Mouse (Mus musculus): ENCODE results near the gene Fndc10. TPM values are rescaled to one million over a fixed set of nuclear protein-coding genes. Genes with fewer than 3 reads are reported as not detected.
A peak's percentile ranks its signal among the peaks of the same experiment; 100 is the strongest.

The Fndc10 gene
- polyA plus RNA-seq, 1 experiment, result 8.8 TPM

DNA sequence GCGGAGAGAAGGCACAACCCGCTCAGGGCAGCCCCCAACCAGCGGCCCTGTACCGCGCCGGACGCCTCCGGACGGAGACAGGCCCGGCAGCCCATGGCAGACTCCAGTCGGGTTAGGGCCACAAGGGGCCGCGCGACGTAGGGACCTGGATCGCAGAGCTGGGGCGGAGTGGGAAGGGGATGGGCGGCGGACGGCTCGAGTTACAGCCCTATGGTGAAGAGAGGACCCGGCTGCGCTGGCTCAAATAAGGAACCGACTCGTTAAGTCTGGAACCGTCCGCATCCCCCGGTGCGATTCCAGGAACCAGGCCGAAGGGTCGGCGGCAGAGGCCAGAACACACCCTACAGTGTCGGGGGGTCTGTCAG, 41.1 kb upstream of the Fndc10 start, which contains the start of gene Mmp23:
Mmp23 (minus strand) TSS at position 299 of the 365 bp plus-strand sequence.
- no peak for DNase-seq (ENCODE audit: low read depth in 1 of 2, low spot score in 2 of 2)
- 3% methylated on average over 33 of the region's 33 CpGs for WGBS
- Histone ChIP-seq H3K27me3 (ENCODE audit: control insufficient read depth, insufficient read depth, low read length) (peaks cover 12% of the 10 kb centered on the region; the same call in 1 of the 2 replicates), H3K36me3 (ENCODE audit: control insufficient read depth, insufficient read depth, low read length) (peaks cover 30% of the 10 kb centered on the region), H3K4me3 (ENCODE audit: extremely low read depth, insufficient read depth, insufficient read length) (peak within 1 kb of the TSS; percentile 35), H3K4me1 (ENCODE audit: control insufficient read depth, insufficient read depth, insufficient read length) (peaks cover 14% of the 10 kb centered on the region; the same call in 1 of the 2 replicates), H3K27ac (ENCODE audit: insufficient read depth, low read length) (peak within 1 kb of the TSS; percentile 55)
- TF ChIP-seq CTCF (IDR thresholded peaks at IDR 0.05; ENCODE audit: extremely low read depth, insufficient read depth, insufficient read length, insufficient replicate concordance), result no peak
- no peak for TF ChIP-seq POLR2A (IDR thresholded peaks at IDR 0.05; ENCODE audit: low read depth, low read length)

DNA sequence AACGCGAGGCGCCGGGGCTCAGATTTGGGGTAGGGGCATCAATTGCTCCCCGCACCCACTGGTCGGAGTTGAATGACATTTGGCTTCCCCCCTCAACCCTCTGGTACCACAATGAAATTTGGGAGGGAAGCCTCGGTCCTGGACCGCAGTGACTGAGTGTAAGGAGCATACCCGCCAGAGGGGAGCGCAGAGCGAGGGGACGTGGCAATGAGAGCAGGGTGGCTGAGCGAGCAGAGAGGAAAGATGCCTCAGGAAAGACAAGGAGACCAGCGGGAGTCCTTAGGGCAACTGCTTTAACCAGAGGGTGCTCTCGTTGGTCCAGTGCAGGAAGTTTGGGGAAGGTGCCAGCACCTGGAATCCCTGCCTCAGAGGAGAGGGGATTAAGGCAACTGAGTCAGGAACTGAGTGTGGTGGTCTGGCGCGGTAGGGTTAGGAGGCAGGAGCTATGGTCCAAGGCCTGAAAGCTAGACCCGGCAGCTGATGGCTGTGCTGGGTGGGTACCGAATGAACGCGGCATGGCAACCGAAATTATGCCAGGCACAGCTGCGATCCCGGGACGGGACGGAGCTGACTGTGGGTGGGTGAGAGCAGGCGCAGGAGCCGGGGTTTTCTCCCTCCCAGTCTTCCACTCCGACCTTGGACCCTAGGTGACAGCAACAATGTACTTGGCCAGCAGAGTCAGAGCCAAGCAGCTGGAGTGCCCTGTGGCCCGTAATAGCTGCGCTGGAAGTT, 40.5 kb upstream of the Fndc10 start:
- TF ChIP-seq POLR2A (IDR thresholded peaks at IDR 0.05; ENCODE audit: low read depth, low read length) (no peak), CTCF (IDR thresholded peaks at IDR 0.05; ENCODE audit: extremely low read depth, insufficient read depth, insufficient read length, insufficient replicate concordance) (no peak)
- no peak for DNase-seq (ENCODE audit: low read depth in 1 of 2, low spot score in 2 of 2)
- Histone ChIP-seq H3K4me1 (ENCODE audit: control insufficient read depth, insufficient read depth, insufficient read length) (peaks cover 14% of the 10 kb centered on the region; the same call in 1 of the 2 replicates), H3K27me3 (ENCODE audit: control insufficient read depth, insufficient read depth, low read length) (peaks cover 12% of the 10 kb centered on the region; the same call in 1 of the 2 replicates), H3K4me3 (ENCODE audit: extremely low read depth, insufficient read depth, insufficient read length) (peak overlapping the region; percentile 35; the same call in 1 of the 2 replicates), H3K36me3 (ENCODE audit: control insufficient read depth, insufficient read depth, low read length) (peaks cover 24% of the 10 kb centered on the region), H3K27ac (ENCODE audit: insufficient read depth, low read length) (peak overlapping the region; percentile 55; the same call in 1 of the 2 replicates)
- 4% methylated on average over 31 of the region's 31 CpGs for WGBS

DNA sequence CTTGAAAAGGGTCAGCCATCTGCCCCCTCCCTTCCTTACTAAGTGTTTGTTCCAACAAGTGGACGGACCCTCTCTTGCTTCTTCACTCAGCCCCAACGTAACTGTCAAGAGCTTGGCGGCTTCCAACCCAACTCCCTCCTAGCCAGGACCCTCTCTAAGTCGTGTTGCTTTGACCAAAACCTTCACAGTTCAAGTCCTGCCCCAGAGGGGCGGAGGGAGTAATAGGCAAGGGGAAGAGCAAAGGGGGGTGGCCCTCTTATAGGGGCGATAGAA, 40.0 kb upstream of the Fndc10 start:
- Histone ChIP-seq H3K4me3 (ENCODE audit: extremely low read depth, insufficient read depth, insufficient read length) (peak overlapping the region; percentile 35), H3K27me3 (ENCODE audit: control insufficient read depth, insufficient read depth, low read length) (peaks cover 12% of the 10 kb centered on the region; the same call in 1 of the 2 replicates), H3K27ac (ENCODE audit: insufficient read depth, low read length) (peak overlapping the region; percentile 17; the same call in 1 of the 2 replicates), H3K36me3 (ENCODE audit: control insufficient read depth, insufficient read depth, low read length) (peaks cover 19% of the 10 kb centered on the region), H3K4me1 (ENCODE audit: control insufficient read depth, insufficient read depth, insufficient read length) (peaks cover 14% of the 10 kb centered on the region; the same call in 1 of the 2 replicates)
- no peak for DNase-seq (ENCODE audit: low read depth in 1 of 2, low spot score in 2 of 2)
- WGBS, result 8% methylated on average over 6 of the region's 6 CpGs
- TF ChIP-seq CTCF (IDR thresholded peaks at IDR 0.05; ENCODE audit: extremely low read depth, insufficient read depth, insufficient read length, insufficient replicate concordance), result no peak
- no peak for TF ChIP-seq POLR2A (IDR thresholded peaks at IDR 0.05; ENCODE audit: low read depth, low read length)

DNA sequence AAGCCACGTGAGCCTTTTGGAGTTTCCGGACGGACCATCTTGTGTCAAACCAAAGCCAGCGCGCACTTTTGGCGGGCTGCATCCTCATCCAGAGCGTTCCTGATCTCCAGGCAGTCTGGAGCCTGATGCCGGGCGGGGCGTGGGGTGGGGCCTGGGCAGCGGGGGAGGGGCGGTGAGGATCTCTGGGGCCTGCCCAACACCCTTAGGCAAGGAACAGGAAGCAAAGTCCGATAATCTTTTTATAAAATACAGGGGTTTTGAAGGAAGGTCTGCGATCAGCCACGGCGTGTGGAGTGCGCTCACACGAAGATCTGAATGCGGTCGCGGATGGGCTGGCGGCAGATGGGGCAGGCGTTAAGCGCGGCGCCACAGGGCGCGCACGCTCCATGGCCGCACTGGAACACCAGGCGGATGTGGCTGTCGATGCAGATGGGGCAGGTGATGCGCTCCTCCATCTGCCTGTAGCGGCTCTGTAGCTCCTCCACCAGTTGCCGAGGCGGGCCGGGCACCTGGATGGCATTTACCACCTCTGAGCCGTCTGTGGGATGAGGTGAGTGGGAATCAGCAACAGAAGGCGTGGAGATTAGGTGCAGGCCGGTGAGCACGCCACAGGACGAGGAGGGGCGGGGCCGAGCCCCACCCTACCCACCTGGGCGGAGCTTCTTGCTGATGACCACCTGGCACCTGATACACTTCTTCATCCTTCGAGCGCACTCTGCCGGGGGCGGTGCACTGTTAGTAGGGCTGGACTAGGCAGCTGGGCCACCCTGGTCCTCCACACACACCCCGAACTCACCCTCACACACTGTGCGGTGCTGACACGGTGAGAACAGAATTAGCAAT, 39.5 kb upstream of the Fndc10 start:
- Histone ChIP-seq H3K4me3 (ENCODE audit: extremely low read depth, insufficient read depth, insufficient read length) (peak overlapping the region; percentile 61), H3K36me3 (ENCODE audit: control insufficient read depth, insufficient read depth, low read length) (peaks cover 14% of the 10 kb centered on the region), H3K4me1 (ENCODE audit: control insufficient read depth, insufficient read depth, insufficient read length) (peaks cover 14% of the 10 kb centered on the region; the same call in 1 of the 2 replicates), H3K27me3 (ENCODE audit: control insufficient read depth, insufficient read depth, low read length) (peaks cover 12% of the 10 kb centered on the region; the same call in 1 of the 2 replicates), H3K27ac (ENCODE audit: insufficient read depth, low read length) (no peak overlapping the region; the same call in 1 of the 2 replicates)
- TF ChIP-seq CTCF (IDR thresholded peaks at IDR 0.05; ENCODE audit: extremely low read depth, insufficient read depth, insufficient read length, insufficient replicate concordance), result no peak
- no peak for TF ChIP-seq POLR2A (IDR thresholded peaks at IDR 0.05; ENCODE audit: low read depth, low read length)
- WGBS, result 7% methylated on average over 52 of the region's 52 CpGs
- DNase-seq (ENCODE audit: low read depth in 1 of 2, low spot score in 2 of 2), result peak in 1 of 2 experiments; percentile 22

DNA sequence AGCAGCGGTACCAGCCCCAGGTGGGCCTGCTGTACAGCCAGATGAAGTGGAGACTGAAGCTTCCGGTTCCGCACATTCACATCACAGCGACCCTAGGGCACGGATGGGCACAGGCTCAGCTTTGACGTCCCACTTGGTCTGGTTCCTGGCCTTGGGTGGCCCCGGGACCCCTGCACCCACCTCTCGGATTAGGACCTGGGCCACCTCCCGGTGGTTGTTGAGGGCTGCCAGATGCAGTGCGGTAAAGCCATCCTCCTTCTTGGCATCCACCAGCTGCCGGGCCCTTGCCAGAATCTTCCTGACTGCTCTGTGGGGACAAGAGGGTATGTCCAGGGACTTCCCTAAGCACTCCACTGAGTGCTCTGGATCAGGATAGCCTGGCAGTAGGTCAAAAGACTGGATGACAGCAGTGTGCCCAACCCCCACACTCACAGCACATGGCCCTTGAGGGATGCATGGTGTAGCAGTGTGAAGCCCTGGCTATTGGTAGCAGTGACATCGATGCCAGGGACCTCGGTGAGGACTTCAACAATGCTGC, 37.9 kb upstream of the Fndc10 start:
- peaks cover 14% of the 10 kb centered on the region; the same call in 1 of the 2 replicates for H3K4me1 ChIP-seq (ENCODE audit: control insufficient read depth, insufficient read depth, insufficient read length)
- H3K27me3 ChIP-seq (ENCODE audit: control insufficient read depth, insufficient read depth, low read length), result peaks cover 12% of the 10 kb centered on the region; the same call in 1 of the 2 replicates
- 91% methylated on average over 13 of the region's 13 CpGs for WGBS

DNA sequence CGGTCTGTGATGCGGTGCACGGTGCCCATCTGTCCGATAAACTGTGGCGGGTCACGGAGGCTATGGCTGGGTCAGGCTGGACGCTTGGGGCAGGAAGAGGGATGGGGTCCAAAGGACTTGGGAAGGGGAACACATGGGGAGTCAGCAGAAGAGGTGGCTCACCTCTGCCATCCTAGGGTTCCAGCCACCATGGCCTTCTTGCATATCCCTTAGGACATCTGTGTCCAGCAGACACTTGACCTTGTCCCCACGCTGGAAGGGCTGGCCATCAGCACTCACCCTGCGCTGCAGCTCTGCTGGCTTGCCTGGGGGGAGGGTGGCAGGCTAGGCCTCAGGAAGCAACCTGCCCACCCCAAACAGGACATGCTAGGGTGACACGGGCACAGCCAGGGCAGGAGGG, 35.2 kb upstream of the Fndc10 start:
- no peak for DNase-seq (ENCODE audit: low read depth in 1 of 2, low spot score in 2 of 2)

More for the DNA sequence above, 37.9 kb upstream of the Fndc10 start:
- DNase-seq (ENCODE audit: low read depth in 1 of 2, low spot score in 2 of 2), result no peak
- H3K27ac ChIP-seq (ENCODE audit: insufficient read depth, low read length), result no peak overlapping the region
- no peak overlapping the region for H3K4me3 ChIP-seq (ENCODE audit: extremely low read depth, insufficient read depth, insufficient read length)
- H3K36me3 ChIP-seq (ENCODE audit: control insufficient read depth, insufficient read depth, low read length), result no peaks in the 10 kb centered on the region
- no peak for TF ChIP-seq POLR2A (IDR thresholded peaks at IDR 0.05; ENCODE audit: low read depth, low read length)

More for the DNA sequence above, 35.2 kb upstream of the Fndc10 start:
- Histone ChIP-seq H3K27me3 (ENCODE audit: control insufficient read depth, insufficient read depth, low read length) (peaks cover 3% of the 10 kb centered on the region; the same call in 1 of the 2 replicates), H3K4me3 (ENCODE audit: extremely low read depth, insufficient read depth, insufficient read length) (no peak overlapping the region), H3K36me3 (ENCODE audit: control insufficient read depth, insufficient read depth, low read length) (peaks cover 2% of the 10 kb centered on the region; the same call in 1 of the 2 replicates), H3K4me1 (ENCODE audit: control insufficient read depth, insufficient read depth, insufficient read length) (peaks cover 8% of the 10 kb centered on the region; the same call in 1 of the 2 replicates), H3K27ac (ENCODE audit: insufficient read depth, low read length) (no peak overlapping the region)
- TF ChIP-seq CTCF (IDR thresholded peaks at IDR 0.05; ENCODE audit: extremely low read depth, insufficient read depth, insufficient read length, insufficient replicate concordance), result no peak
- TF ChIP-seq POLR2A (IDR thresholded peaks at IDR 0.05; ENCODE audit: low read depth, low read length), result no peak
- WGBS, result 93% methylated on average over 10 of the region's 10 CpGs

All from spleen, adult 2 months (tissue).